Mouse (Mus musculus) natural killer cell, adult 2 months (primary cell): ENCODE measurements at regions not wholly inside any gene's neighbourhood (a gene's known extent, or its start where the extent isn't known, plus 50 kb on each side); places are given as distances from the start of the nearest gene placed in this dataset.

Experiments
- DNase-seq, 2 experiments: peaks; one replicate each; pipeline ENCODE4 v3.0.0; 2022; ENCODE audit warnings: low spot score in 2 of 2

- DNase-seq: no peak
Observed at GRCm38 (mm10) chr8:103138136-103138535, 352.7 kb upstream of the Cdh11 start.

GRCm38 (mm10) chr8:103144835-103145234, 359.4 kb upstream of the Cdh11 start:
- no peak for DNase-seq

- no peak for DNase-seq
Observed at GRCm38 (mm10) chr8:103148013-103148412, 362.6 kb upstream of the Cdh11 start.

- DNase-seq: no peak
Observed at GRCm38 (mm10) chr8:103148447-103148846, 363.0 kb upstream of the Cdh11 start.

GRCm38 (mm10) chr8:103166623-103167316, 381.3 kb upstream of the Cdh11 start:
- DNase-seq: no peak

GRCm38 (mm10) chr8:103173313-103173712, 387.9 kb upstream of the Cdh11 start:
- no peak for DNase-seq

GRCm38 (mm10) chr8:103173803-103174429, 388.5 kb upstream of the Cdh11 start:
- no peak for DNase-seq

GRCm38 (mm10) chr8:103180661-103181060, 395.2 kb upstream of the Cdh11 start:
- DNase-seq: no peak

GRCm38 (mm10) chr8:103188720-103189498, 403.5 kb upstream of the Cdh11 start:
- DNase-seq: no peak

GRCm38 (mm10) chr8:103198251-103198650, 412.8 kb upstream of the Cdh11 start:
- DNase-seq: no peak

- no peak for DNase-seq
Observed at GRCm38 (mm10) chr8:103199696-103200615, 414.5 kb upstream of the Cdh11 start.

GRCm38 (mm10) chr8:103203710-103204109, 418.3 kb upstream of the Cdh11 start:
- DNase-seq: no peak

- DNase-seq: no peak
Observed at GRCm38 (mm10) chr8:103214606-103215005, 429.2 kb upstream of the Cdh11 start.

GRCm38 (mm10) chr8:103230741-103231475, 445.5 kb upstream of the Cdh11 start:
- DNase-seq: no peak

- DNase-seq: no peak
Observed at GRCm38 (mm10) chr8:103234374-103234773, 448.9 kb upstream of the Cdh11 start.

- DNase-seq: no peak
Observed at GRCm38 (mm10) chr8:103235614-103236013, 450.2 kb upstream of the Cdh11 start.

- no peak for DNase-seq
Observed at GRCm38 (mm10) chr8:103238456-103238970, 453.1 kb upstream of the Cdh11 start.

- no peak for DNase-seq
Observed at GRCm38 (mm10) chr8:103244169-103244568, 458.7 kb upstream of the Cdh11 start.

GRCm38 (mm10) chr8:103244658-103245057, 459.2 kb upstream of the Cdh11 start:
- DNase-seq: no peak

- DNase-seq: no peak
Observed at GRCm38 (mm10) chr8:103245864-103246263, 460.4 kb upstream of the Cdh11 start.

- DNase-seq: no peak
Observed at GRCm38 (mm10) chr8:103261236-103261635, 475.8 kb upstream of the Cdh11 start.
